Comparison of ENCODE assay signal across 10 mouse cellular contexts in the genomic region with DNA sequence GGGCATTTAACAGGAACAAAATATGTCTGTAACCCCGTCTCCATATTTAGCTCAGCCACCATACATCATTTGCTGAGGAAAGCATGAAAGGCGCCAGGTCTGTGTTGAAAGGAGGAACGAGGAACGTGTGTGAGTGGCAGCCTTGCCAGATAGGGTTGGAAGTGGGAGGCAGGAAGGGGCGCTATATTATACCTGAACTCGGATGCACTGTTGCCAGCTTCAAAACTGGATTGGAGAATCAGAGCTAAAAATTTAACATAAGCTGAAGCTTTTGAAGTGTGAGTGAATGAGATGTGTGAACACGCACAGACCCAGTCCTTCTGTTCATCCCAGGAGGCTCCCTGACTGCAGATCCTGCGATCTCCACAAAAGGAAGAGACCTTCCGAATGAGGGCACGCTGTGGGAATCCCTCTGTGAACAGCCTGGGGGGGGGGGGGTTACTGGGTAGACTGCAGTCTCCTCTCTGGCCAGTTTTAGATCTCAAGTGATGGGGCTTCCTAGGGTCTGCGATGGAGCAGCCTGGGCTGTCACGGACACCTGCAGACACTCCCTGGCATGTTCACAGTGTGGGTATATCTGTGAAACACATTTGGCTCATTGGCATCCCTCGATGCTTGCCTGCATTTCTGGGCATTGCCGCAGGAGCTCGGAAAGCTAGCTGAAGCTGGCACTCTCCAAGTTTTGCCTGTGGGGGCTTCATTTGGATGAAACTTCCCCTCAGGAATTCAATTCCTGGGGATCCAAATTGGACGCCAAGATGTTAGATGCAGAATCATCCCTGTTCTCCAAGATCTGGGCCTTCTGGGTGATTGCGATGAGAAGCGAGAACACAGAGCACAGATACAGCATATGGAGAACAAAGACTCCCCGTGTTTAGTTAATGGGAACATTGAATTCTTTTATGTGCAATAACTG.
DNase-seq lines count a peak whose midpoint lies in the region; ATAC-seq and TF ChIP-seq lines count a peak whose summit lies in the region.
"Had no signal": no experiment of that assay in that cellular context is flagged by ENCODE, and none has a peak within 500 bp of the region (broad histone marks: within the 10 kb centered on the region; RNA-seq: fewer than 3 reads in every experiment).

No protein-coding gene starts in this region.

- H3K4me2 ChIP-seq in heart, embryonic 11.5 days: no peak overlapping the region
- H3K4me2 ChIP-seq: limb, embryonic 13.5 days; midbrain, embryonic 12.5 days had no signal

- H3K4me1 ChIP-seq in heart, embryonic 10.5 days: no peaks in the 10 kb centered on the region; the same call in 1 of the 2 replicates
- H3K4me1 ChIP-seq in heart, embryonic 11.5 days (ENCODE audit: control insufficient read depth, insufficient read depth, low read length): no peaks in the 10 kb centered on the region
- no peaks in the 10 kb centered on the region for H3K4me1 ChIP-seq in thymus, adult 2 months (replicated peaks; ENCODE audit: control insufficient read depth, insufficient read depth, low read length)
- H3K4me1 ChIP-seq: limb, embryonic 13.5 days; midbrain, embryonic 12.5 days had no signal

- H3K27me3 ChIP-seq in heart, embryonic 10.5 days (ENCODE audit: insufficient read depth, poor library complexity, severe bottlenecking): no peaks in the 10 kb centered on the region
- no peaks in the 10 kb centered on the region for H3K27me3 ChIP-seq in heart, embryonic 11.5 days (ENCODE audit: control insufficient read depth, insufficient read depth, low read length)
- H3K27me3 ChIP-seq in thymus, adult 2 months (ENCODE audit: control insufficient read depth, insufficient read depth, low read length): no peaks in the 10 kb centered on the region
- H3K27me3 ChIP-seq: midbrain, embryonic 12.5 days had no signal

- WGBS in heart, embryonic 10.5 days: 69% methylated on average over 19 of the region's 19 CpGs
- 66% methylated on average over 19 of the region's 19 CpGs for WGBS in heart, embryonic 11.5 days (ENCODE audit: insufficient replicate concordance)
- 89% methylated on average over 19 of the region's 19 CpGs for WGBS in thymus, adult 2 months

- no peak overlapping the region for H3K9ac ChIP-seq in heart, embryonic 11.5 days (ENCODE audit: low read depth, low read length)
- H3K9ac ChIP-seq: limb, embryonic 13.5 days; midbrain, embryonic 12.5 days had no signal

- H3K27ac ChIP-seq in heart, embryonic 10.5 days: no peak overlapping the region
- H3K27ac ChIP-seq in heart, embryonic 11.5 days (ENCODE audit: low read depth, low read length): no peak overlapping the region
- no peak overlapping the region; the same call in 1 of the 2 replicates for H3K27ac ChIP-seq in thymus, adult 2 months (ENCODE audit: control insufficient read depth, insufficient read depth, low read length)
- H3K27ac ChIP-seq: limb, embryonic 13.5 days; midbrain, embryonic 12.5 days had no signal

- ATAC-seq in heart, embryonic 11.5 days (replicated peaks; ENCODE audit: insufficient number of reproducible peaks, low FRiP score, low TSS enrichment): no peak
- peak; percentile 59 for ATAC-seq in megakaryocyte, adult 5-6 weeks (ENCODE audit: poor library complexity, severe bottlenecking)
- no peak for ATAC-seq in erythroblast, adult 5-6 weeks (replicated peaks; ENCODE audit: low FRiP score, poor library complexity, severe bottlenecking)

- peak; percentile 25 for DNase-seq in heart, embryonic 10.5 days (ENCODE audit: low spot score)
- peak; percentile 52 for DNase-seq in cerebellum, adult 9-11 months
- peak; percentile 70 to 89 for DNase-seq in layer of hippocampus, adult 18-20 months (ENCODE audit: low spot score in 2 of 2)
- no peak for DNase-seq in thymus, adult 2 months
- no peak for DNase-seq in adrenal gland, adult 2 months

- TF ChIP-seq CTCF in thymus, adult 2 months (IDR thresholded peaks at IDR 0.05; ENCODE audit: borderline replicate concordance, control insufficient read depth, extremely low read depth, insufficient read depth, low read length, poor library complexity): no peak

- no peaks in the 10 kb centered on the region for H3K36me3 ChIP-seq in heart, embryonic 10.5 days
- no peaks in the 10 kb centered on the region for H3K36me3 ChIP-seq in heart, embryonic 11.5 days (ENCODE audit: control insufficient read depth, insufficient read depth, low read length)
- no peaks in the 10 kb centered on the region for H3K36me3 ChIP-seq in thymus, adult 2 months (ENCODE audit: control insufficient read depth, insufficient read depth, low read length)
- H3K36me3 ChIP-seq: limb, embryonic 13.5 days; midbrain, embryonic 12.5 days had no signal

- H3K4me3 ChIP-seq in heart, embryonic 10.5 days: no peak overlapping the region
- no peak overlapping the region for H3K4me3 ChIP-seq in heart, embryonic 11.5 days (ENCODE audit: low read depth, low read length)
- H3K4me3 ChIP-seq in thymus, adult 2 months (ENCODE audit: control insufficient read depth, insufficient read depth, low read length): no peak overlapping the region
- H3K4me3 ChIP-seq: limb, embryonic 13.5 days; midbrain, embryonic 12.5 days had no signal

- H3K9me3 ChIP-seq in heart, embryonic 10.5 days: no peaks in the 10 kb centered on the region
- H3K9me3 ChIP-seq in heart, embryonic 11.5 days (replicated peaks; ENCODE audit: control insufficient read depth, low read length): no peaks in the 10 kb centered on the region
- H3K9me3 ChIP-seq: limb, embryonic 13.5 days; midbrain, embryonic 12.5 days had no signal

- no peak for TF ChIP-seq POLR2A in thymus, adult 2 months (IDR thresholded peaks at IDR 0.05; ENCODE audit: control insufficient read depth, extremely low read depth, insufficient read depth, low read length, poor library complexity)

Comparison
In these comparisons a context has a peak if more than half of its experiments do, and no peak if none do; other contexts are left out.
1. DNase-seq: peak in heart, embryonic 10.5 days (single experiment), cerebellum, adult 9-11 months (single experiment) and layer of hippocampus, adult 18-20 months (2 of 2); none in thymus, adult 2 months (single experiment) and adrenal gland, adult 2 months (single experiment).